Comparison of ENCODE assay signal across 10 mouse cellular contexts in the genomic region with DNA sequence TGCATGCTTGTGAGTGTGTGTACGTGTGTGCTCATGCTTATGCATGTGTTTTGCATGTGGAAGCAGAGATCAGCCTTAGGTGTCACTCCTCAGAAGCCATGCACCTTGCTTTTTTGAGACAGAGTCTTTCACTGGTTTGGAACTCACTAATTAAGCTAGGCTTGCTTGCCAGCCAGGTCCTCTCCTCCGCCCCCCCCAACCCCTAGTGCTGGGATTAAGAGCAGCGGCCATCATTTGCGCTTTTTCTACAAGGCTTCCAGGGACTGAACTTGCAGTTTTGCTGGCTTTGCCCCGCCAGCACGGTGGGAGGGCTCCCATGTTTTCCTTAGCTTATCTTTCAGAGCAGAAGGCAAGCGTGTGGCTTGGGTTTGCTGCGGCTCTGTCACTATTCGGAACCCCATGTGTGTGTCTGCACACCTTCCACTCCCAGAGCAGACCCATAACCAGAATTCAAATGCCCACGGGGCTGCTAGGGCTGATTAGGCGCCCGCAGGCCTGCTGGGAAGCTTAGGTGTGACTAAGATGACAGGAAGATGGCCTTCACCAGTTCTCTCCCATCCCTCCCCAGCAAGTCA. TPM values are rescaled to one million over a fixed set of nuclear protein-coding genes. Genes with fewer than 3 reads are reported as not detected.
DNase-seq lines count a peak whose midpoint lies in the region; ATAC-seq lines count a peak whose summit lies in the region.
"Had no signal": no experiment of that assay in that cellular context is flagged by ENCODE, and none has a peak within 500 bp of the region (broad histone marks: within the 10 kb centered on the region; RNA-seq: fewer than 3 reads in every experiment).

No protein-coding gene starts in this region.

- H3K36me3 ChIP-seq in kidney, embryonic 15.5 days = no peaks in the 10 kb centered on the region
- no peaks in the 10 kb centered on the region for H3K36me3 ChIP-seq in forebrain, embryonic 14.5 days (ENCODE audit: control insufficient read depth, insufficient read depth, low read length)

- H3K27me3 ChIP-seq in kidney, embryonic 15.5 days = peaks cover 32% of the 10 kb centered on the region
- H3K27me3 ChIP-seq in forebrain, embryonic 14.5 days (replicated peaks; ENCODE audit: control insufficient read depth, insufficient read depth, low read length) = peaks cover 23% of the 10 kb centered on the region

- H3K9ac ChIP-seq in kidney, embryonic 15.5 days = no peak overlapping the region
- H3K9ac ChIP-seq in forebrain, embryonic 14.5 days (ENCODE audit: low read length) = no peak overlapping the region

- H3K4me1 ChIP-seq in kidney, embryonic 15.5 days = peaks cover 41% of the 10 kb centered on the region
- H3K4me1 ChIP-seq in forebrain, embryonic 14.5 days (ENCODE audit: control insufficient read depth, insufficient read depth, low read length) = peaks cover 22% of the 10 kb centered on the region

- DNase-seq in kidney, postnatal 4 days = no peak
- DNase-seq in forebrain, embryonic 14.5 days (ENCODE audit: low spot score) = no peak
- no peak for DNase-seq in right cerebral cortex, postnatal 36 days (ENCODE audit: low spot score in 2 of 2)
- DNase-seq: heart, postnatal 14 days; thymus, postnatal 14 days had no signal

- peak overlapping the region; percentile 54 for H3K4me2 ChIP-seq in kidney, embryonic 15.5 days
- peak overlapping the region; percentile 29; the same call in 1 of the 2 replicates for H3K4me2 ChIP-seq in forebrain, embryonic 14.5 days (ENCODE audit: low read length)

- H3K9me3 ChIP-seq in kidney, embryonic 15.5 days (replicated peaks) = no peaks in the 10 kb centered on the region
- H3K9me3 ChIP-seq in forebrain, embryonic 14.5 days (replicated peaks; ENCODE audit: control insufficient read depth, low read length) = no peaks in the 10 kb centered on the region

- no peak overlapping the region for H3K27ac ChIP-seq in kidney, embryonic 15.5 days
- peak overlapping the region; percentile 23; the same call in 1 of the 2 replicates for H3K27ac ChIP-seq in forebrain, embryonic 14.5 days (ENCODE audit: low read depth, low read length)

- ATAC-seq in kidney, embryonic 15.5 days (replicated peaks; ENCODE audit: low FRiP score) = no peak
- ATAC-seq in common myeloid progenitor, adult 5-6 weeks (replicated peaks; ENCODE audit: low read depth, poor library complexity, severe bottlenecking) = peak; percentile 33
- ATAC-seq in forebrain, embryonic 14.5 days = no peak
- ATAC-seq in megakaryocyte-erythroid progenitor cell, adult 5-6 weeks (replicated peaks; ENCODE audit: low FRiP score, low TSS enrichment, poor library complexity, severe bottlenecking) = peak; percentile 61
- no peak for ATAC-seq in frontal cortex, adult (ENCODE audit: low TSS enrichment)
- ATAC-seq: lung, postnatal 0 days had no signal

- 31% methylated on average over 12 of the region's 12 CpGs for WGBS in kidney, embryonic 15.5 days
- 5% methylated on average over 12 of the region's 12 CpGs for WGBS in forebrain, embryonic 14.5 days

- no peak overlapping the region for H3K4me3 ChIP-seq in kidney, embryonic 15.5 days (replicated peaks)
- no peak overlapping the region for H3K4me3 ChIP-seq in forebrain, embryonic 14.5 days (ENCODE audit: low read depth, low read length)

RNA-seq across cellular contexts. Expression of a gene that starts 4.8 kb away (rescaled TPM):
- polyA plus RNA-seq in kidney, embryonic 15.5 days (2015; fragmentation: Nextera tagmentation; extraction: Ambion mirVana) = 40.2 and 42.8 TPM in 2 replicates
- total RNA-seq in common myeloid progenitor, adult 5-6 weeks (2017) = 4.5 and 10.1 TPM in 2 replicates
- 112 and 132 TPM in 2 replicates for polyA plus RNA-seq in forebrain, embryonic 14.5 days (2014; fragmentation: Nextera tagmentation; extraction: Ambion mirVana)
- total RNA-seq in megakaryocyte-erythroid progenitor cell, adult 5-6 weeks (2014; fragmentation: Nextera tagmentation) = 3.4 and 6.4 TPM in 2 replicates
- 11.5 and 12.9 TPM in 2 replicates for total RNA-seq in megakaryocyte-erythroid progenitor cell, adult 5-6 weeks (2017)

RNA-seq across cellular contexts. Expression of a gene that starts 48.1 kb away (rescaled TPM):
- 19.6 and 20.3 TPM in 2 replicates for polyA plus RNA-seq in kidney, embryonic 15.5 days (2015; fragmentation: Nextera tagmentation; extraction: Ambion mirVana)
- total RNA-seq in common myeloid progenitor, adult 5-6 weeks (2017) = 30.5 and 33.0 TPM in 2 replicates
- 12.7 and 22.1 TPM in 2 replicates for polyA plus RNA-seq in forebrain, embryonic 14.5 days (2014; fragmentation: Nextera tagmentation; extraction: Ambion mirVana)
- 38.5 and 38.8 TPM in 2 replicates for total RNA-seq in megakaryocyte-erythroid progenitor cell, adult 5-6 weeks (2014; fragmentation: Nextera tagmentation)
- total RNA-seq in megakaryocyte-erythroid progenitor cell, adult 5-6 weeks (2017) = 16.0 and 18.0 TPM in 2 replicates

Comparison
In these comparisons a context has a peak if more than half of its experiments do, and no peak if none do; other contexts are left out.
1. ATAC-seq: peak in common myeloid progenitor, adult 5-6 weeks (single experiment) and megakaryocyte-erythroid progenitor cell, adult 5-6 weeks (single experiment); none in kidney, embryonic 15.5 days (single experiment), forebrain, embryonic 14.5 days (single experiment) and frontal cortex, adult (single experiment).